Mouse (Mus musculus): Measurements from ENCODE around the gene Pdik1l.

DNA sequence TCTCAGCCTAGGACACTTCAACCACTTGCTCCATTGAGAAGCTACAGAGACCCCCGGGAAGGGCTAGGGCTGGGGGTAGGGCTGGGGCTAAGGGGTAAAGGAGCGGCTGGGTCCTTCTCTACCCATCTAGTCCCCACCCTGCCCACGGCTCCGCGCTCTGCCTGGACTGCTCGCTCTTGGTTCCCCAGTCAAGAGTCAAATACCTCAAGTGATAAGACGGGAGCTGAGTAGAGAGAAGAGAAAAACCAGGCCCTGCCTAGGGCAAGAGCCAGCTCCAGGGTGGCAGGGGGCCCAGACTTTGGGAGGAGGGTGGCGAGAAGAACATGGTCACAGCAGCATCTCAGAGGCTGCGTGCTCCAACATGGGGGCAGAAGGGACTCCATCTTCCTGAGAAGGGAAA, 27.8 kb upstream of the Pdik1l start:
- TF ChIP-seq CEBPB (IDR thresholded peaks at IDR 0.05; ENCODE audit: insufficient read depth, poor library complexity, severe bottlenecking), result no peak
- no peak for TF ChIP-seq TCF12 (IDR thresholded peaks at IDR 0.05; ENCODE audit: insufficient read depth, poor library complexity, severe bottlenecking)
- TF ChIP-seq POLR2A (IDR thresholded peaks at IDR 0.05; ENCODE audit: insufficient read length, low read depth), result no peak
- TF ChIP-seq REST (IDR thresholded peaks at IDR 0.05; ENCODE audit: insufficient read depth, insufficient read length), result no peak
